Mouse (Mus musculus) limb, embryonic 13.5 days (tissue): ENCODE results near the gene Olfr456. TPM values are rescaled to one million over a fixed set of nuclear protein-coding genes. Genes with fewer than 3 reads are reported as not detected.
"Not testable (repeated sequence)": the region's sequence is repeated elsewhere in the genome, so short reads cannot be mapped to it uniquely, and the experiment has no call there.

Experiments
- ATAC-seq: fragments of 200-750 bp; cut with Nextera tagmentation; 2 replicates; pipeline ENCODE4 v1.8.0; 2017; ENCODE audit warnings: low read depth, moderate number of reproducible peaks, moderate TSS enrichment; ENCODE audit not compliant: low FRiP score
- H3K27ac ChIP-seq: fragments of 300-500 bp; sonication (generic); 2 replicates; pipeline ENCODE4 v1.5.1; 2015; ENCODE audit warnings: inconsistent platforms, mild to moderate bottlenecking, moderate library complexity
- H3K27me3 ChIP-seq: fragments of 300-500 bp; sonication (generic); 2 replicates; pipeline ENCODE4 v1.6.1; 2015; ENCODE audit warnings: mild to moderate bottlenecking, inconsistent platforms
- H3K36me3 ChIP-seq: fragments of 300-500 bp; sonication (generic); 2 replicates; pipeline ENCODE4 v1.6.1; 2015; ENCODE audit warnings: inconsistent platforms, mild to moderate bottlenecking, moderate library complexity
- H3K4me1 ChIP-seq: fragments of 300-500 bp; sonication (generic); 2 replicates; pipeline ENCODE4 v1.6.1; 2015; ENCODE audit warnings: inconsistent platforms
- H3K4me2 ChIP-seq: fragments of 300-500 bp; sonication (generic); replicated peaks from 2 replicates; pipeline ENCODE4 v1.6.1; 2015; ENCODE audit warnings: inconsistent platforms, mild to moderate bottlenecking, moderate library complexity
- H3K4me3 ChIP-seq: fragments of 300-500 bp; sonication (generic); 2 replicates; pipeline ENCODE4 v1.5.1; 2015; ENCODE audit warnings: moderate library complexity, mild to moderate bottlenecking, inconsistent platforms
- H3K9ac ChIP-seq: fragments of 300-500 bp; sonication (generic); 2 replicates; pipeline ENCODE4 v1.6.1; 2015; ENCODE audit warnings: mild to moderate bottlenecking, inconsistent platforms
- H3K9me3 ChIP-seq: fragments of 300-500 bp; sonication (generic); 2 replicates; pipeline ENCODE4 v1.6.1; 2016; ENCODE audit warnings: inconsistent platforms
- WGBS: fragments of 180-500 bp; shearing (Covaris S2); methylation state at CpG from one replicate; pipeline ENCODE4 v1.1.7; 2015; 5-methylcytosine and 5-hydroxymethylcytosine counted together
- polyA plus RNA-seq: library from polyadenylated mRNA; unstranded; fragments of >200 nt; fragmentation: Nextera tagmentation; extraction: Ambion mirVana; gene quantifications from 2 replicates; pipeline ENCODE4 v1.2.1, GENCODE M21; 2015

The Olfr456 gene
- polyA plus RNA-seq, result not detected in 2 replicates

GRCm38 (mm10) chr6:42487114-42487513 lies at the start of gene Olfr456:
Gene Olfr456 (minus strand): TSS chr6:42487214.
- Histone ChIP-seq H3K27ac (no peak within 1 kb of the TSS), H3K4me1 (no peaks in the 10 kb centered on the region), H3K4me3 (no peak within 1 kb of the TSS), H3K27me3 (no peaks in the 10 kb centered on the region), H3K4me2 (no peak within 1 kb of the TSS), H3K9me3 (no peaks in the 10 kb centered on the region), H3K9ac (no peak within 1 kb of the TSS), H3K36me3 (no peaks in the 10 kb centered on the region)
- ATAC-seq, result no peak
- 83% methylated on average over 1 of the region's 1 CpGs for WGBS

GRCm38 (mm10) chr6:42513461-42513860 lies 26.4 kb upstream of the Olfr456 start:
- H3K27me3 ChIP-seq, result no peaks in the 10 kb centered on the region
- no peaks in the 10 kb centered on the region for H3K36me3 ChIP-seq
- 68% methylated on average over 1 of the region's 1 CpGs for WGBS
- H3K27ac ChIP-seq, result no peak overlapping the region
- no peak overlapping the region for H3K9ac ChIP-seq
- no peaks in the 10 kb centered on the region for H3K4me1 ChIP-seq
- H3K4me2 ChIP-seq, result no peak overlapping the region
- H3K4me3 ChIP-seq, result no peak overlapping the region
- H3K9me3 ChIP-seq, result no peaks in the 10 kb centered on the region
- no peak for ATAC-seq

GRCm38 (mm10) chr6:42509311-42509710 lies 22.3 kb upstream of the Olfr456 start:
- H3K4me3 ChIP-seq, result no peak overlapping the region
- H3K4me1 ChIP-seq, result no peaks in the 10 kb centered on the region
- no peak overlapping the region for H3K4me2 ChIP-seq
- no peak overlapping the region for H3K27ac ChIP-seq
- H3K27me3 ChIP-seq, result no peaks in the 10 kb centered on the region
- H3K9ac ChIP-seq, result no peak overlapping the region
- H3K9me3 ChIP-seq, result no peaks in the 10 kb centered on the region
- H3K36me3 ChIP-seq, result no peaks in the 10 kb centered on the region
- no peak for ATAC-seq

GRCm38 (mm10) chr6:42503478-42503877 lies 16.5 kb upstream of the Olfr456 start:
- H3K9ac ChIP-seq, result no peak overlapping the region
- H3K27me3 ChIP-seq, result no peaks in the 10 kb centered on the region
- no peaks in the 10 kb centered on the region for H3K36me3 ChIP-seq
- no peak overlapping the region for H3K4me2 ChIP-seq
- no peaks in the 10 kb centered on the region for H3K4me1 ChIP-seq
- no peak overlapping the region for H3K27ac ChIP-seq
- WGBS, result 84% methylated on average over 2 of the region's 2 CpGs
- ATAC-seq, result no peak
- no peak overlapping the region for H3K4me3 ChIP-seq
- no peaks in the 10 kb centered on the region for H3K9me3 ChIP-seq

- Histone ChIP-seq H3K9me3 (no peaks in the 10 kb centered on the region), H3K27ac (no peak overlapping the region), H3K4me2 (no peak overlapping the region), H3K4me3 (no peak overlapping the region), H3K4me1 (no peaks in the 10 kb centered on the region), H3K9ac (no peak overlapping the region), H3K27me3 (no peaks in the 10 kb centered on the region), H3K36me3 (no peaks in the 10 kb centered on the region)
- ATAC-seq, result no peak
- 79% methylated on average over 1 of the region's 1 CpGs for WGBS
These were observed 2.7 kb upstream of the Olfr456 start for GRCm38 (mm10) chr6:42489731-42490130.

GRCm38 (mm10) chr6:42484633-42485032 lies 2.4 kb downstream of the Olfr456 start:
- Histone ChIP-seq H3K4me2 (no peak overlapping the region), H3K9ac (no peak overlapping the region), H3K4me1 (no peaks in the 10 kb centered on the region), H3K27me3 (no peaks in the 10 kb centered on the region), H3K36me3 (no peaks in the 10 kb centered on the region), H3K9me3 (no peaks in the 10 kb centered on the region), H3K4me3 (no peak overlapping the region), H3K27ac (no peak overlapping the region)
- no peak for ATAC-seq

- no peak within 1 kb of the TSS for H3K4me3 ChIP-seq
- no peaks in the 10 kb centered on the region for H3K36me3 ChIP-seq
- no peak within 1 kb of the TSS for H3K4me2 ChIP-seq
- no peak within 1 kb of the TSS for H3K27ac ChIP-seq
- no peaks in the 10 kb centered on the region for H3K4me1 ChIP-seq
- 67% methylated on average over 1 of the region's 1 CpGs for WGBS
- no peaks in the 10 kb centered on the region for H3K27me3 ChIP-seq
- no peak within 1 kb of the TSS for H3K9ac ChIP-seq
- H3K9me3 ChIP-seq, result no peaks in the 10 kb centered on the region
- ATAC-seq, result no peak
These were observed 10.8 kb downstream of the Olfr456 start, which contains the start of gene Olfr457 for GRCm38 (mm10) chr6:42476235-42476634. Gene Olfr457 (minus strand): TSS chr6:42476335.

- not testable (repeated sequence) for H3K4me3 ChIP-seq, H3K9ac ChIP-seq, H3K27ac ChIP-seq, H3K9me3 ChIP-seq, H3K36me3 ChIP-seq, ATAC-seq, H3K27me3 ChIP-seq, H3K4me1 ChIP-seq, H3K4me2 ChIP-seq
- WGBS, result 89% methylated on average over 4 of the region's 4 CpGs
These were observed 15.7 kb downstream of the Olfr456 start for GRCm38 (mm10) chr6:42471298-42471697.

GRCm38 (mm10) chr6:42470542-42470941 lies 16.5 kb downstream of the Olfr456 start:
- 88% methylated on average over 4 of the region's 4 CpGs for WGBS
- H3K36me3 ChIP-seq, result no peaks in the 10 kb centered on the region
- no peak overlapping the region for H3K27ac ChIP-seq
- no peak overlapping the region for H3K4me3 ChIP-seq
- H3K4me2 ChIP-seq, result no peak overlapping the region
- no peaks in the 10 kb centered on the region for H3K27me3 ChIP-seq
- no peaks in the 10 kb centered on the region for H3K9me3 ChIP-seq
- H3K4me1 ChIP-seq, result no peaks in the 10 kb centered on the region
- no peak overlapping the region for H3K9ac ChIP-seq
- no peak for ATAC-seq

GRCm38 (mm10) chr6:42465096-42465495 lies 21.9 kb downstream of the Olfr456 start, which contains the start of gene Olfr458:
Gene Olfr458 (minus strand): TSS chr6:42465196.
- ATAC-seq, result no peak
- WGBS, result 83% methylated on average over 1 of the region's 1 CpGs
- Histone ChIP-seq H3K9ac (no peak within 1 kb of the TSS), H3K27ac (no peak within 1 kb of the TSS), H3K4me1 (no peaks in the 10 kb centered on the region), H3K9me3 (no peaks in the 10 kb centered on the region), H3K27me3 (no peaks in the 10 kb centered on the region), H3K36me3 (no peaks in the 10 kb centered on the region), H3K4me2 (no peak within 1 kb of the TSS), H3K4me3 (no peak within 1 kb of the TSS)

- Histone ChIP-seq H3K9me3 (no peaks in the 10 kb centered on the region), H3K4me1 (no peaks in the 10 kb centered on the region), H3K27ac (no peak overlapping the region), H3K4me2 (no peak overlapping the region), H3K36me3 (no peaks in the 10 kb centered on the region), H3K27me3 (no peaks in the 10 kb centered on the region), H3K9ac (no peak overlapping the region), H3K4me3 (no peak overlapping the region)
- no peak for ATAC-seq
- WGBS, result 76% methylated on average over 2 of the region's 2 CpGs
These were observed 39.6 kb downstream of the Olfr456 start for GRCm38 (mm10) chr6:42447381-42447780.

GRCm38 (mm10) chr6:42444491-42444890 lies 42.5 kb downstream of the Olfr456 start:
- Histone ChIP-seq H3K36me3 (no peaks in the 10 kb centered on the region), H3K4me1 (no peaks in the 10 kb centered on the region), H3K4me2 (no peak overlapping the region), H3K9me3 (no peaks in the 10 kb centered on the region), H3K4me3 (no peak overlapping the region), H3K9ac (no peak overlapping the region), H3K27ac (no peak overlapping the region), H3K27me3 (no peaks in the 10 kb centered on the region)
- 74% methylated on average over 2 of the region's 2 CpGs for WGBS
- no peak for ATAC-seq

- Histone ChIP-seq H3K9me3 (no peaks in the 10 kb centered on the region), H3K27ac (no peak overlapping the region), H3K27me3 (no peaks in the 10 kb centered on the region), H3K36me3 (no peaks in the 10 kb centered on the region), H3K4me1 (no peaks in the 10 kb centered on the region), H3K9ac (no peak overlapping the region), H3K4me2 (no peak overlapping the region), H3K4me3 (no peak overlapping the region)
- ATAC-seq, result no peak
- 73% methylated on average over 2 of the region's 2 CpGs for WGBS
These were observed 45.6 kb downstream of the Olfr456 start for GRCm38 (mm10) chr6:42441395-42441794.
